In the genomic region with DNA sequence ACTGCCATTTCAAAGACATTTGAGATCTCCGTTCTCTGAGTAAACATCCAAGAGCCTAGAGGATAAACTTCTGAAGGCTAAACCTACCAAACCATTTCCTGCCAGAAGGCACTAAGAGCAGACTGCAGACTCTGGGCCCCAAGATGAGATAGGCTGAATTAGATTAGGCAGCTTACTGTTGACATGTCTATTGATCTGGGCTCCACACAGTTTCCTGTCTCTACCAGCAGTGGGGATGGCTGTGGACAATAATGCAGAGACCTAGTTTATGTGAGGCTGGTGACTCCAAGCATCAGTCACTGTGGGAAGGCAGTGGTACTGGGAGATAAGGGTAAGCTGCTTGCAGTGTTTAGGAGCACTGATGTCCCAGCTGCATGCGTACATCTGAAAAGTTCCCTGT, we compare ENCODE assay signal across 14 mouse cellular contexts.
DNase-seq lines count a peak whose midpoint lies in the region; ATAC-seq and TF ChIP-seq lines count a peak whose summit lies in the region.
"Had no signal": no experiment of that assay in that cellular context is flagged by ENCODE, and none has a peak within 500 bp of the region (broad histone marks: within the 10 kb centered on the region; RNA-seq: fewer than 3 reads in every experiment).

No protein-coding gene starts in this region.

- TF ChIP-seq POLR2A in thymus, adult 2 months (IDR thresholded peaks at IDR 0.05; ENCODE audit: control insufficient read depth, extremely low read depth, insufficient read depth, low read length, poor library complexity): no peak
- no peak for TF ChIP-seq POLR2A in kidney, adult 2 months (IDR thresholded peaks at IDR 0.05; ENCODE audit: low read depth, low read length)

- 33% methylated on average over 2 of the region's 2 CpGs for WGBS in heart, embryonic 13.5 days
- WGBS in lung, embryonic 14.5 days: 40% methylated on average over 2 of the region's 2 CpGs
- 43% methylated on average over 2 of the region's 2 CpGs for WGBS in thymus, adult 2 months
- 88% methylated on average over 2 of the region's 2 CpGs for WGBS in forebrain, postnatal 0 days
- 66% methylated on average over 2 of the region's 2 CpGs for WGBS in kidney, adult 2 months

- no peaks in the 10 kb centered on the region for H3K27me3 ChIP-seq in heart, embryonic 13.5 days (replicated peaks)
- H3K27me3 ChIP-seq in lung, embryonic 14.5 days (ENCODE audit: insufficient read depth, low read length): no peaks in the 10 kb centered on the region
- no peaks in the 10 kb centered on the region for H3K27me3 ChIP-seq in thymus, adult 2 months (ENCODE audit: control insufficient read depth, insufficient read depth, low read length)
- no peaks in the 10 kb centered on the region for H3K27me3 ChIP-seq in forebrain, postnatal 0 days (ENCODE audit: insufficient read depth, low read length)
- no peaks in the 10 kb centered on the region for H3K27me3 ChIP-seq in kidney, adult 2 months (replicated peaks; ENCODE audit: control insufficient read depth, insufficient read depth, low read length)
- H3K27me3 ChIP-seq: CH12.LX had no signal

- H3K27ac ChIP-seq in heart, embryonic 13.5 days (replicated peaks): peak overlapping the region; percentile 61
- no peak overlapping the region for H3K27ac ChIP-seq in lung, embryonic 14.5 days (ENCODE audit: low read depth)
- peak overlapping the region; percentile 76 for H3K27ac ChIP-seq in thymus, adult 2 months (ENCODE audit: control insufficient read depth, insufficient read depth, low read length)
- no peak overlapping the region for H3K27ac ChIP-seq in forebrain, postnatal 0 days (ENCODE audit: low read depth, low read length)
- no peak overlapping the region for H3K27ac ChIP-seq in kidney, adult 2 months (ENCODE audit: insufficient read depth, low read depth, low read length)
- H3K27ac ChIP-seq: forebrain, embryonic 10.5 days had no signal

- H3K4me1 ChIP-seq in heart, embryonic 13.5 days: peaks cover 29% of the 10 kb centered on the region
- H3K4me1 ChIP-seq in lung, embryonic 14.5 days (ENCODE audit: insufficient read depth): no peaks in the 10 kb centered on the region
- peaks cover 11% of the 10 kb centered on the region for H3K4me1 ChIP-seq in thymus, adult 2 months (replicated peaks; ENCODE audit: control insufficient read depth, insufficient read depth, low read length)
- H3K4me1 ChIP-seq in forebrain, postnatal 0 days (ENCODE audit: insufficient read depth): no peaks in the 10 kb centered on the region; the same call in 1 of the 2 replicates
- H3K4me1 ChIP-seq in kidney, adult 2 months (ENCODE audit: control insufficient read depth, insufficient read depth, low read length): peaks cover 15% of the 10 kb centered on the region

- no peak overlapping the region for H3K9ac ChIP-seq in heart, embryonic 13.5 days
- H3K9ac ChIP-seq in lung, embryonic 14.5 days: no peak overlapping the region
- no peak overlapping the region for H3K9ac ChIP-seq in forebrain, postnatal 0 days

- no peak for ATAC-seq in heart, embryonic 13.5 days (ENCODE audit: extremely low read depth, insufficient number of reproducible peaks, low FRiP score, low TSS enrichment)
- peak; percentile 58; the same call in 1 of the 2 replicates for ATAC-seq in lung, embryonic 14.5 days (ENCODE audit: insufficient read depth)
- ATAC-seq in forebrain, postnatal 0 days: no peak

- H3K4me2 ChIP-seq in heart, embryonic 13.5 days: no peak overlapping the region
- no peak overlapping the region for H3K4me2 ChIP-seq in lung, embryonic 14.5 days
- no peak overlapping the region for H3K4me2 ChIP-seq in forebrain, postnatal 0 days (ENCODE audit: low read depth)

- intact Hi-C loops in heart, postnatal 25 days (cut with DNase I): no loop called here

- no peaks in the 10 kb centered on the region for H3K36me3 ChIP-seq in heart, embryonic 13.5 days
- no peaks in the 10 kb centered on the region for H3K36me3 ChIP-seq in lung, embryonic 14.5 days (ENCODE audit: insufficient read depth)
- no peaks in the 10 kb centered on the region for H3K36me3 ChIP-seq in thymus, adult 2 months (ENCODE audit: control insufficient read depth, insufficient read depth, low read length)
- H3K36me3 ChIP-seq in forebrain, postnatal 0 days (ENCODE audit: insufficient read depth): no peaks in the 10 kb centered on the region
- no peaks in the 10 kb centered on the region for H3K36me3 ChIP-seq in kidney, adult 2 months (ENCODE audit: control insufficient read depth, insufficient read depth, low read length)
- H3K36me3 ChIP-seq: forebrain, embryonic 10.5 days had no signal

- H3K4me3 ChIP-seq in heart, embryonic 13.5 days: no peak overlapping the region
- H3K4me3 ChIP-seq in lung, embryonic 14.5 days (ENCODE audit: low read depth, low read length): no peak overlapping the region
- no peak overlapping the region for H3K4me3 ChIP-seq in thymus, adult 2 months (ENCODE audit: control insufficient read depth, insufficient read depth, low read length)
- no peak overlapping the region for H3K4me3 ChIP-seq in forebrain, postnatal 0 days (ENCODE audit: low read depth, low read length)
- H3K4me3 ChIP-seq in kidney, adult 2 months (ENCODE audit: insufficient read depth, low read depth, low read length): no peak overlapping the region
- H3K4me3 ChIP-seq: forebrain, embryonic 10.5 days had no signal

- no peaks in the 10 kb centered on the region for H3K9me3 ChIP-seq in heart, embryonic 13.5 days
- H3K9me3 ChIP-seq in lung, embryonic 14.5 days (ENCODE audit: low read depth, low read length): no peaks in the 10 kb centered on the region
- no peaks in the 10 kb centered on the region for H3K9me3 ChIP-seq in forebrain, postnatal 0 days (ENCODE audit: low read length)
- H3K9me3 ChIP-seq: forebrain, embryonic 10.5 days had no signal

- TF ChIP-seq CTCF in lung, embryonic 14.5 days (IDR thresholded peaks at IDR 0.05; ENCODE audit: low read depth): no peak
- no peak for TF ChIP-seq CTCF in thymus, adult 2 months (IDR thresholded peaks at IDR 0.05; ENCODE audit: borderline replicate concordance, control insufficient read depth, extremely low read depth, insufficient read depth, low read length, poor library complexity)
- TF ChIP-seq CTCF in forebrain, postnatal 0 days (IDR thresholded peaks at IDR 0.05; ENCODE audit: low read depth): no peak
- no peak for TF ChIP-seq CTCF in kidney, adult 2 months (conservative IDR thresholded peaks at IDR 0.05; ENCODE audit: insufficient read depth, insufficient read length, low read depth, low read length)

- no peak for DNase-seq in heart, postnatal 25 days (ENCODE audit: low spot score)
- DNase-seq in embryo, embryonic 9.5 days (ENCODE audit: extremely low spot score): peak; percentile 10
- peak; percentile 33 for DNase-seq in lung, embryonic 14.5 days
- DNase-seq in thymus, adult 2 months: peak; percentile 10
- no peak for DNase-seq in forebrain, postnatal 0 days
- DNase-seq in kidney, adult 2 months: no peak
- no peak for DNase-seq in adrenal gland, adult 8-10 months
- DNase-seq: cerebellum, adult 11-12 months; heart, postnatal 36 days; layer of hippocampus, postnatal 36 days; midbrain, embryonic 14.5 days had no signal

Comparison
In these comparisons a context has a peak if more than half of its experiments do, and no peak if none do; other contexts are left out.
1. H3K27ac ChIP-seq: peak in heart, embryonic 13.5 days (single experiment) and thymus, adult 2 months (single experiment); none in lung, embryonic 14.5 days (single experiment), forebrain, postnatal 0 days (single experiment) and kidney, adult 2 months (single experiment).
2. DNase-seq: peak in embryo, embryonic 9.5 days (single experiment), lung, embryonic 14.5 days (single experiment) and thymus, adult 2 months (single experiment); none in heart, postnatal 25 days (single experiment), forebrain, postnatal 0 days (single experiment), kidney, adult 2 months (single experiment) and adrenal gland, adult 8-10 months (single experiment).